Mouse (Mus musculus): Measurements from ENCODE around the gene Txnip. TPM values are rescaled to one million over a fixed set of nuclear protein-coding genes. Genes with fewer than 3 reads are reported as not detected.

The Txnip gene
- polyA plus RNA-seq, 1 experiment from 2014 or later, result 502 TPM

DNA sequence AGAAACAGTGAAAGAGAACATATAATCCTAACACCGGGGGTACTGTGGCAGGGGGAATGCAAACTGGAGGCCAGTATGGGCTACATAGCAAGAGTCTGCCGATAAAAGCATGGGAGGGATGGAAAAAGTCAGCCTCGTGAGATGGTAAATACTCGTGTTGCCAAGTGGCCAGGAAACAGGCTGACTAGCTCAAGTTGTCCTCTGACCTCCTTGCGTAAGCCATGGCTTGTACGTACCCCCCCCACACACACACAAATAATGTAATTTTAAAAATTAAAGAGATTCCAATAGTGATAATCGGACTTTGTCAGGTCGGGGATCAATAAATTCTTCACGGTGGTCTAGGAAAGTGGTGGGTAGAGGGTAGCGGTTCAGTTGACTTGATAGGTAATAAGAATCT, 35.6 kb downstream of the Txnip start:
- Histone ChIP-seq H3K9ac (replicated peaks; ENCODE audit: low read depth) (peak overlapping the region; percentile 58), H3K36me3 (ENCODE audit: insufficient read depth, low read length) (no peaks in the 10 kb centered on the region), H3K9me3 (ENCODE audit: low read length) (no peaks in the 10 kb centered on the region), H3K27me3 (replicated peaks; ENCODE audit: insufficient read depth, low read length) (peaks cover 8% of the 10 kb centered on the region; the same call in 1 of the 2 replicates), H3K4me3 (ENCODE audit: low read depth, low read length) (peak overlapping the region; percentile 65), H3K27ac (ENCODE audit: low read length) (peak overlapping the region; percentile 86), H3K4me1 (ENCODE audit: insufficient read depth, low read depth, low read length) (peaks cover 17% of the 10 kb centered on the region), H3K4me2 (replicated peaks; ENCODE audit: low read depth, low read length) (peak overlapping the region; percentile 80)
- WGBS, result under 1% methylated on average over 10 of the region's 10 CpGs
- ATAC-seq (peak; percentile 26), DNase-seq (ENCODE audit: low spot score) (peak; percentile 79)
- TF ChIP-seq EP300 (IDR thresholded peaks at IDR 0.05), result no peak; the same call in 1 of the 2 replicates
- TF ChIP-seq CTCF (IDR thresholded peaks at IDR 0.05), result no peak

DNA sequence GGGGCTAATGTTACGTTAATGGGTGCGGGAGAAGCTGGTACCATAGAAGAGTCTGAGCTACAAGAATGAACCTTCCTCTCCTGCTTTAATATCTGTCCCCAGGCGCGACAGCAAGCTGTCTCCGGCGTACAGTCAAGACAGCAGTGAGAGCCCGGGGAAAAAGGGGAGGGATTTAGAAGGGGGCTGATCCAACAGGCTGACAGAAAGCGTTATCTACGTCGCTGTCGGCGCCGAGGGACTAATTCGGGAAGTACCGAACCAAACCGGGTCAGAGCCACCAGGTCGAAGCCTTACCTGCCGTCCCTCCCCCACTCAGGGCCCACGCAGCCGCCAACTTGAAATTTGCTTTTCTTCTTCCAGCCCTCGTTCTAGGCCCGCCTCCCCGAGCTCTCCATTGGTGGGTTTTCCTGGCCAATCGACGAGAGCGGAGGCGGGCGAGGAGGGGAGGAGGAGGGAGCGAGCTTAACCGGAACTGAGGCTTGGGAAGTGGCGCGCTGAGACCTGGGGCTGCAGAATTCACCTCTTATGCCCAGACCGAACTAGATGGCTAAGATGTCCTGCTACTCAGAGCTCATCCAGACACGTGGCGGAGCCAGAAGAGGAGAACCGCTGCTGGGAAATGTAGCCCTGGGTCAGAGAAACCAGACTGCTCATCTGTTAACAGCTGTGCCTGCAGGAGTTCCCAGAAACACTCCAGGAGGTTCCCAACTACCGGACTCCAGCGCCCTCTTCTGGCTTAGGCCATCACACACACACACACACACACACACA, 36.2 kb downstream of the Txnip start, which contains the start of gene Polr3gl:
TSS of gene Polr3gl (minus strand) at position 392 of the 771 bp plus-strand sequence.
- ATAC-seq (peak; percentile 95), DNase-seq (ENCODE audit: low spot score) (peak; percentile 98)
- TF ChIP-seq CTCF (IDR thresholded peaks at IDR 0.05), result peak; percentile 47
- TF ChIP-seq EP300 (IDR thresholded peaks at IDR 0.05), result 0 out of 2 replicates have a peak, but pooled peaks have one; percentile 2
- Histone ChIP-seq H3K27me3 (replicated peaks; ENCODE audit: insufficient read depth, low read length) (peaks cover 8% of the 10 kb centered on the region; the same call in 1 of the 2 replicates), H3K4me2 (replicated peaks; ENCODE audit: low read depth, low read length) (peak within 1 kb of the TSS; percentile 80), H3K9me3 (ENCODE audit: low read length) (no peaks in the 10 kb centered on the region), H3K4me3 (ENCODE audit: low read depth, low read length) (peak within 1 kb of the TSS; percentile 65), H3K4me1 (ENCODE audit: insufficient read depth, low read depth, low read length) (peaks cover 17% of the 10 kb centered on the region), H3K36me3 (ENCODE audit: insufficient read depth, low read length) (no peaks in the 10 kb centered on the region), H3K27ac (ENCODE audit: low read length) (peak within 1 kb of the TSS; percentile 86), H3K9ac (replicated peaks; ENCODE audit: low read depth) (peak within 1 kb of the TSS; percentile 58)
- WGBS, result 0% methylated on average over 37 of the region's 38 CpGs

DNA sequence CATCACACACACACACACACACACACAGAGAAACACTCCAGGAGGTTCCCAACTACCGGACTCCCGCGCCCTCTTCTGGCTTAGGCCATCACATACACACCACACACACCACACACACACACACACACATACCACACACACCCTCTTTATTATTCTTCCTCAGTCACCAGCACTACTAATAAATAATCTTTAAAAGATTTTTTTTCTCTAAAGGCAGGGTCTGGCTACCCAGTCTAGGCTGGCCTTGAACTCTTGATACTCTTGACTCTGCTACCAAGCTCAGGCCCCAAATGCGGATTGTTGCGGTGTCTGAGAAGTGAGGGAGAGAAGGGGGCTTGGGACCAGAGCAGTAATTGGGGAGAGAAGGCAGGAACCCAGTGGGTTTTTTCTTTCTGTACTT, 37.1 kb downstream of the Txnip start:
- TF ChIP-seq CTCF (IDR thresholded peaks at IDR 0.05), result no peak
- no peak for TF ChIP-seq EP300 (IDR thresholded peaks at IDR 0.05)
- Histone ChIP-seq H3K27ac (ENCODE audit: low read length) (no peak overlapping the region), H3K9ac (replicated peaks; ENCODE audit: low read depth) (no peak overlapping the region), H3K4me3 (ENCODE audit: low read depth, low read length) (no peak overlapping the region), H3K36me3 (ENCODE audit: insufficient read depth, low read length) (no peaks in the 10 kb centered on the region), H3K9me3 (ENCODE audit: low read length) (no peaks in the 10 kb centered on the region), H3K4me1 (ENCODE audit: insufficient read depth, low read depth, low read length) (peaks cover 17% of the 10 kb centered on the region), H3K4me2 (replicated peaks; ENCODE audit: low read depth, low read length) (no peak overlapping the region), H3K27me3 (replicated peaks; ENCODE audit: insufficient read depth, low read length) (peaks cover 8% of the 10 kb centered on the region; the same call in 1 of the 2 replicates)
- ATAC-seq (no peak), DNase-seq (ENCODE audit: low spot score) (no peak)
- 86% methylated on average over 5 of the region's 5 CpGs for WGBS

DNA sequence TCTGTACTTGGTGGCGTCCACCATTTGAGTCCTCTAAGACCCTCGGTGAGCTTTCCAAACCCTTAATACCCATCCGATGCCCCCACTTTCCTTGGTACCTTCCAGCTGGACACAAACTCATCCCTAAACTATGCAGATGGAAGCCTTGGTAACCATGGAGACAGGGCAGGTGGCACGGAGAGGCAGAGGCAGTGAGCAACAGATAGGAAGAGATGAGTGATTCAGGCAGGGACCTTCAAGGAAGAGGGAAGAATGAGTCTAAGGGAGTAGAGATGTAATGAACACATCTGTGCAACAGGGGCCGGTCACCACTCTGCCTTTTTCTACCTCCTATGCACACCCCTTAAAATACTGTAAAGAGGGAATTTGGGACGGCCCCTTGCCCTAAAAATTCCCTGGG, 37.9 kb downstream of the Txnip start:
- H3K27ac ChIP-seq (ENCODE audit: low read length), result no peak overlapping the region
- H3K9ac ChIP-seq (replicated peaks; ENCODE audit: low read depth), result no peak overlapping the region
- TF ChIP-seq EP300 (IDR thresholded peaks at IDR 0.05) (no peak), CTCF (IDR thresholded peaks at IDR 0.05) (no peak)
- H3K4me1 ChIP-seq (ENCODE audit: insufficient read depth, low read depth, low read length), result peaks cover 17% of the 10 kb centered on the region
- no peak overlapping the region for H3K4me3 ChIP-seq (ENCODE audit: low read depth, low read length)
- H3K9me3 ChIP-seq (ENCODE audit: low read length), result no peaks in the 10 kb centered on the region
- ATAC-seq (no peak), DNase-seq (ENCODE audit: low spot score) (no peak)
- H3K36me3 ChIP-seq (ENCODE audit: insufficient read depth, low read length), result no peaks in the 10 kb centered on the region
- no peak overlapping the region for H3K4me2 ChIP-seq (replicated peaks; ENCODE audit: low read depth, low read length)
- 31% methylated on average over 6 of the region's 6 CpGs for whole genome bisulfite sequencing
- peaks cover 8% of the 10 kb centered on the region; the same call in 1 of the 2 replicates for H3K27me3 ChIP-seq (replicated peaks; ENCODE audit: insufficient read depth, low read length)

DNA sequence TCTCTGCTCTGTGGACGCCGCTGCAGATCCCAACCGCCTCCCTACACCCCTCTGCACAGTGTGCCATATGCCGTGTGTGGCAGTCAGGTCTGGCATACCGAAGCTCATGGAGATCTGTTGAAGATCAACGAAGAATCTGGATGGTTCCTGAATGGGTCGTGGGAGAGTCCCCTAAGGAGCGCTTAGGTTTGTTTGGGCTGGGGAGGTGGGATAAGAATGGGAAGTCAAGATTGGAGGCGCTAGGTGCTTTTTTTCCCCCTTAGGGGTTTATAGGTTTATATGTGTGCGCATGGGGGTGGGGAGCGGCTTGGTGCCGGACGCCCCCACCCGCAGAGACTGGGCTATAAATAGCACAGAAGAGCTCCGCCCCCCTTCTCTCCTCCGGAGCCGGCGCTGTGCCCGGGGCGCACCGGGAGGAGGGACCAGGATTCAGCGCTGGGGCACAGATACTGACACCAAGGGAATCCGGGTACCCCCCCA, 38.5 kb downstream of the Txnip start, which contains the start of gene Ankrd34a:
TSS of gene Ankrd34a (plus strand) at position 409 of the 480 bp plus-strand sequence.
- ATAC-seq, result no peak
- no peak within 1 kb of the TSS for H3K27ac ChIP-seq (ENCODE audit: low read length)
- H3K4me1 ChIP-seq (ENCODE audit: insufficient read depth, low read depth, low read length), result peaks cover 17% of the 10 kb centered on the region
- H3K4me3 ChIP-seq (ENCODE audit: low read depth, low read length), result peak within 1 kb of the TSS; percentile 29
- peak within 1 kb of the TSS; percentile 85 for H3K4me2 ChIP-seq (replicated peaks; ENCODE audit: low read depth, low read length)
- TF ChIP-seq CTCF (IDR thresholded peaks at IDR 0.05) (no peak), EP300 (IDR thresholded peaks at IDR 0.05) (no peak)
- peaks cover 8% of the 10 kb centered on the region; the same call in 1 of the 2 replicates for H3K27me3 ChIP-seq (replicated peaks; ENCODE audit: insufficient read depth, low read length)
- 2% methylated on average over 16 of the region's 23 CpGs for WGBS
- peak; percentile 22 for DNase-seq (ENCODE audit: low spot score)
- 0 out of 2 replicates have a peak within 1 kb of the TSS, but pooled peaks have one; percentile 9 for H3K9ac ChIP-seq (replicated peaks; ENCODE audit: low read depth)
- no peaks in the 10 kb centered on the region for H3K36me3 ChIP-seq (ENCODE audit: insufficient read depth, low read length)
- H3K9me3 ChIP-seq (ENCODE audit: low read length), result no peaks in the 10 kb centered on the region

DNA sequence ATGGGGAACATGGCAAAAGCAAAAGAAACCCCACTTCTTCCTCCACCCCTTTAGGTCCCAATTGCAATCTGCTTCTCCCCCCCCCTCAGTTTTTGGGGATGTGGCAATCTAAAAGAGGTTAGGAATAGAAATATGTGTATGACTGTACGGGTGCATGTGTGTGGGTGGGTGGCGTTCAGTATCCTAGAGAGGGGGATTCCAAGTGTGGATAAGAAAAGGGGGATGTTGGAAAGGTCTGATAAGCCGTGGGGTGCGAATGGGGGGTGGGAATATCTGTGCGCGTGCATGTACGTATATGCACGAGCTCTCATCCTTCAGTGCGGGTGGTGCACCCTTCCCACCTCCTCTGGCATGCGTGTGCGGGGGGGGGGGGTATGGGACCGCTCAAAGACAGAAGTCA, 39.1 kb downstream of the Txnip start:
- TF ChIP-seq CTCF (IDR thresholded peaks at IDR 0.05), result no peak
- no peak for TF ChIP-seq EP300 (IDR thresholded peaks at IDR 0.05)
- ATAC-seq (no peak), DNase-seq (ENCODE audit: low spot score) (peak; percentile 18)
- Histone ChIP-seq H3K27me3 (replicated peaks; ENCODE audit: insufficient read depth, low read length) (peaks cover 8% of the 10 kb centered on the region; the same call in 1 of the 2 replicates), H3K9me3 (ENCODE audit: low read length) (no peaks in the 10 kb centered on the region), H3K9ac (replicated peaks; ENCODE audit: low read depth) (no peak overlapping the region), H3K4me1 (ENCODE audit: insufficient read depth, low read depth, low read length) (peaks cover 17% of the 10 kb centered on the region), H3K4me2 (replicated peaks; ENCODE audit: low read depth, low read length) (peak overlapping the region; percentile 85), H3K27ac (ENCODE audit: low read length) (no peak overlapping the region), H3K36me3 (ENCODE audit: insufficient read depth, low read length) (no peaks in the 10 kb centered on the region), H3K4me3 (ENCODE audit: low read depth, low read length) (peak overlapping the region; percentile 29)
- WGBS, result 2% methylated on average over 6 of the region's 12 CpGs
